Mouse (Mus musculus): ENCODE measurements around the gene Gm7247.

DNA sequence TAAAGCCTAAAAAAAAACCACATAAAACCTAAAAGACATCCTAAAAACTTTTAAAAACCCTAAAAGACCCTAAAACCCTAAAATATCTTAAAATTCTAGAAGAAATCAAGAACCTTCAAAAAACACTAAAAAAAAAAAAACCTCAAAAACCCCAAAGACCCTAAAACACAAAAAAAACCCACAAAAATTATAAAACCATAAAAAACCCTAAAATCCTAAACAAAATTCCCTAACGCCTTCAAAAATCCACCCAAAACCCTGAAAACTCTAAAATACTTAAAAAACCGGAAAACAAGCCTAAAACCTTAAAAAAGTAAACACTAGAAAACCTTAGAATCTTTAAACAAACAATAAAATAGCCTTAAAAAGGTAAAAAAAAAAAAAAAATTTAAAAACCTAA, 136.4 kb downstream of the Gm7247 start:
- no peak for TF ChIP-seq GATA1 (IDR thresholded peaks at IDR 0.05; ENCODE audit: borderline replicate concordance, low read length)
- no peak for TF ChIP-seq FLI1 (IDR thresholded peaks at IDR 0.05; ENCODE audit: low read length)
